Mouse (Mus musculus): ENCODE measurements around the gene Abhd12b.

- TF ChIP-seq CTCF (IDR thresholded peaks at IDR 0.05; ENCODE audit: insufficient read depth, low read depth, low read length), result no peak
- TF ChIP-seq POLR2A (IDR thresholded peaks at IDR 0.05; ENCODE audit: insufficient read depth, low read depth, low read length), result no peak
Observed at GRCm38 (mm10) chr12:70226655-70227054, 72.7 kb downstream of the Abhd12b start.
